Mouse (Mus musculus) cerebellum, adult 9-11 months (tissue): ENCODE measurements around the gene Mpv17l2.

Source experiments
- DNase-seq: peaks from one replicate; pipeline ENCODE4 v3.0.0; 2022

Gene Mpv17l2

GRCm38 (mm10) chr8:70748246-70749096 lies 12.3 kb downstream of the Mpv17l2 start:
- DNase-seq = no peak

- DNase-seq = no peak
These were observed 13.4 kb downstream of the Mpv17l2 start for GRCm38 (mm10) chr8:70747211-70747890.

DNA sequence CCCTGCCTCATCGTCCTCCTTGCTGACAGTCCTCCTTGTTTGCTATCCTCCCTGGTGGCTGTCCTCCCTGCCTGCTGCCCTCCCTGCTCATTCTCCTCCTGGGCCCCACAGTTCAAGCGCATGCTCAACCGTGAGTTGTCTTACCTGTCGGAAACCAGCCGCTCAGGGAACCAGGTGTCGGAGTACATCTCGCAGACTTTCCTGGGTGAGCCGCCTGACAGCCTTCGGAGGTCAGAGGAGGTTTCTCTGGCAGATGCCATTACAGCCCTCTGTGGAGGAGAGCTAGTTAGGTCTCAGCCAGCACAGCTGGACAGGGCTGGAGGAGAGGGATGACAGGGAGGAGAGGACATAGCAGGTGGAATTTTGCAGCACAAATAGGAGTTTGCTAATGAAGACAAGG lies 14.1 kb downstream of the Mpv17l2 start:
- DNase-seq = no peak

- DNase-seq = no peak
These were observed 15.0 kb downstream of the Mpv17l2 start for GRCm38 (mm10) chr8:70745691-70746220.

DNA sequence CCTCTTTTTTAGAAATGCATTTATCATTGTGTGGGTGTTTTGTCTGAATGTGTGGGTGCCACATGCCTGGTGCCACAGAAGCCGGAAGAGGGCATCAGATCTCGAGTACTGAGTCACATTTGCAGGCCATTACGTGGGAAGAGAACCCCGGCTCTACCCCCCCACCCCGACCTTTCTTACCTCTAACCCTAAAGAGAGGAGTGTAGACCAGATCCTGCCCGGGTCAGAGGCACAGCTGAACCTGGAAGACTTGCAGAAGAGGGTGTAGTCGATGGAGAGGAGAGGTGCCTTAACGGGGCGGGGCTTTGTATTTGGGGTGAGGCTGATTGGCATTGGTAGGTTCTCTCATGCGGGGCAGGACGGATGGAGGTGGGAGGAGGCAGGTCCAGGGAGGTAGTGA lies 15.9 kb downstream of the Mpv17l2 start:
- DNase-seq = no peak

- DNase-seq = peak; percentile 44
These were observed 16.8 kb downstream of the Mpv17l2 start for GRCm38 (mm10) chr8:70743656-70744590.

- no peak for DNase-seq
These were observed 17.6 kb downstream of the Mpv17l2 start for GRCm38 (mm10) chr8:70742981-70743655.

DNA sequence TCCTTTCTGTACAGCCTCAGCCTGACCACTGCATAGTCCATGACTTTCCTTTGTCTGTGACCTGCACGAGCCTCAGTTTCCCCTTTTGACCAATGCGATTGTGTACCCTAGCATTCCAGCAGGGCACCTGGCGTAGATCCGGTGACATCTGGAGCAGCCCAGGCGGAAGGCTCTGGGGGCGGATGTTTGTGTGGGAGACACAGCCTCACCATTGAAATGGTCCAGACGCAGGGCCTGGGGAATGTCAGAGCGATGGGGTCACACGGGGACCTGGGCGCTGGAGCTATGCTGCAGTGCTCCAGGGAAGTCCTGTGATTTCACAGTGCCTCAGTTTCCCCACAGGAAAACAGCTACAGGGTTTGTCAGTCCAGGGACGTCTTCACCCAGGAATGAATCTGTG lies 18.6 kb downstream of the Mpv17l2 start:
- no peak for DNase-seq

GRCm38 (mm10) chr8:70741661-70742060 lies 19.1 kb downstream of the Mpv17l2 start:
- no peak for DNase-seq

DNA sequence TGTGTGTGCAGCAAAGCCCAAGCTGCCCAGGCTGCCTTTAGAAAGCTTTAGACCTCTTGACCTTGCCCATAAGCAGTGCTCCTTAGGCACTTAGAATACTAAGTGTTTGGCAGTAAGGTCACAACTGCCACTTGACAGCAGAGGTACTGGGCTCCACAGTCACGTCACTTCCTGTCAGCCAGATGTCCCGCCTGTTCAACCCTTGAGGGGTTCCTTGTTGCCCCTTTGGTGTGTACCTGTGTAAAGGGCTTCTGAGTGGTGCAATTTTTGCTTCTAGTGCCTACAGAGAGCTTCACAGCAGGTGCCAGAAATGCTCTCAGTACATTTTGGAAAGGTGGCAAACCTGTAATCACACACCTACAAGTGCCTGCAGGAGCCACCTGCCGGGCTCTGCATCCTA lies 22.5 kb downstream of the Mpv17l2 start:
- DNase-seq = no peak

- DNase-seq = no peak
These were observed 23.0 kb downstream of the Mpv17l2 start for GRCm38 (mm10) chr8:70737705-70738104.

GRCm38 (mm10) chr8:70730956-70731355 lies 29.8 kb downstream of the Mpv17l2 start:
- DNase-seq = no peak

DNA sequence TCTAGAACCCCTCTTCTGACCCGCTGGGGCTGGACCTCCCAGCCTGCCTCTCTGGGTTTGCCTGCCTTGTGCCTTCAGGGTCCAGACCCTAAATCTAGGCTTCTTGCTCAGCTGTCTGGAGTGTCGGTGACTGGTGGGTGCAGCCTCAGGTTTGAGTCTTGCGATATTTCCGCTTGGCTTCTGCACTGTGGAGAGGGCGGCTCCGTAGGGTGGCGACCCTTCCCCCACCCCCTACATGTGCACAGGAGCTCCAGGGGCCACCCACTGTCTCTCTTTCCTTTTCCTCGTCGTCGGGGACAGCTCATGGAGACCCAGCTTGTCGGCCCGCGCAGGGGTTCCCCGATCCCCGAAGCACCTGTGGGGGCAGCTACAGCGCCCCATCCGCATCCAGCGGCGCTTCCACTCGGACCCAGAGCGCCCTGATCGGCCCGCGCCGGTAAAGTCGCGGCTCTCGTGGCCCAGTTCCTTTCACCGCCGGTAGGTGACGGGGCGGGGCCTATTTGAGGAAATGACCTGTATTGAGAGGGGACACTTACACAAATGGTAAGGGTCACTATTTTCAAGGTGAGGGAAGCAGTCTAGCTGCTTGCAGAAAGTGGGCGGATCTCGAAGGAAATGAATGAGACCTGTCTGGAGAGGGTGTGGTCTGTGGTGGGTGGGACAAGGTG lies 30.8 kb downstream of the Mpv17l2 start:
- DNase-seq = no peak

DNA sequence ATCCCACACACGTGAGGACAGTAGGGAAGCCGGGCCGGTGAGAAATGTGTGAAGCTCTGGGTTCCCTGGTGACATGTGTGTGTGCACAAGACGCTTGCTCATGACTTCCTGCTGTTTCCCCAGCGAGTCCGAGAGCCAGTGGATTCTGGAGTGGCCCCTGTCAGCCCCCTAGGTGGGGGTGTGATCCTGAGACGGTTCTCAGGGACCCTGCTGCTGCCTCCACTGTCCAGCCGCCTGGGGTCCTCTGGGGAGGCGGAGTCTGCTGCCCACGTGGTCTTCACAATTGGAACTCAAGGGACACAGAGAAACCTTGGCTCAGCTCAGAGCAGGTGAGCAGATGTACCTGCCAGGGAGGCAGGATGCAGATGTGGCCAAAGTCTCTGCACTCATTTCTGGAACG lies 34.0 kb downstream of the Mpv17l2 start:
- no peak for DNase-seq

- DNase-seq = no peak
These were observed 34.8 kb downstream of the Mpv17l2 start for GRCm38 (mm10) chr8:70725792-70726447.

DNA sequence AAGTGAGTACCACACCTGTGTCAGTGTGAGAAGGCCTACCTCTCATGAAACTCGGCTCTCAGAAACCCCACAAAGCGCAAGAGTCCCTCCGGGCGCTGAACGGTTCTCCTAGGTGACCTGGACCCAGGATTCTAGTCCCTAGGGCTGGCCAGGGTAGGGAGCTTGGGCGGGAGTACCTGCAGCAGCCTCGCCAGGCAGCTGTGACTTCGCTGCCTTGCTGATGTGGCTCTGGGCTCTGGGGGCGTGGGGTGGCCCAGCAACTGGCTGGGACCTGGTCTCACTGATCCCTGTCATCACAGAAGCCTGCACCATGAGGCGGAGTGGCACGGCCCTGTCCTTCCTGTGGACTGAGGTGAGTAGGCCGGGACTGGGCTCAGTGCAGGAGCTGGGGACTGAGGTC lies 36.5 kb downstream of the Mpv17l2 start:
- DNase-seq = no peak

GRCm38 (mm10) chr8:70723486-70724210 lies 37.1 kb downstream of the Mpv17l2 start, which contains the start of gene Pde4c:
Gene Pde4c (plus strand): TSS chr8:70723720.
- no peak for DNase-seq

DNA sequence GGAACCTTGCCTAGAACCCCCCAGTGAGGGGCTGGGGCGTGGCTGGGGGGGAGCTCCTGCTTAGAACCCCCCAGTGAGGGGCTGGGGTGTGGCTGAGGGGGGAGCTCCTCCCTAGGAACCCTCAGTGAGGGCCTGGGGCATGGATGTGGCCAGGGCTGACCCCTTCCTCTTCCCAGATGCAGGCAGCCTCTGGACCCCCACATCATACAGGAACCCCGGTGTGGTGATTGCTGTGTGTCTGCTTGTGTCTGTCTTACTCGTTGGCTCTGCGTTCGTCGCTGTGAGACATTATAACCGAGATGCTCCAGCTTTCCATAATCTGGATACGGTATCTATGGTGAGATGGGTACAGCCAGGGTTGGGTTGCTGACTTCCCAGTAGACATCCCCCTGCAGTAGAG lies 39.1 kb downstream of the Mpv17l2 start:
- peak; percentile 25 for DNase-seq

DNA sequence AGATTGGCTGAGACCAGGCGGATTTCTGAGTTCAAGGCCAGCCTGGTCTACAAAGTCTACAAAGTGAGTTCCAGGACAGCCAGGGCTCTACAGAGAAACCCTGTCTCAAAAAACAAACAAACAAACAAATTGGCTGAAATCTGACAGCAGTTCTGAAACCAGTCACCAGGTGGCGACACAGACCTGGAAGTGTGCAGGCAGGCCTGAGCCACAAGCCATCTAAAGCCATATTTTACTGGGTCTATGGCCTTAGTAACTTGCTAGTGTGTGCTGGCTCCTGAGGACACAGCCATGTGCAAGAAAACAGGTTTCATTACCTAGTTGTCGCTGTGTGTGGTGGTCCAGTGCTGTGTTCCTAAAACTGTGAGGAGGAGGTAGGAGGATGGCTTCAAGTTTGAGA lies 40.0 kb downstream of the Mpv17l2 start:
- peak; percentile 70 for DNase-seq

DNA sequence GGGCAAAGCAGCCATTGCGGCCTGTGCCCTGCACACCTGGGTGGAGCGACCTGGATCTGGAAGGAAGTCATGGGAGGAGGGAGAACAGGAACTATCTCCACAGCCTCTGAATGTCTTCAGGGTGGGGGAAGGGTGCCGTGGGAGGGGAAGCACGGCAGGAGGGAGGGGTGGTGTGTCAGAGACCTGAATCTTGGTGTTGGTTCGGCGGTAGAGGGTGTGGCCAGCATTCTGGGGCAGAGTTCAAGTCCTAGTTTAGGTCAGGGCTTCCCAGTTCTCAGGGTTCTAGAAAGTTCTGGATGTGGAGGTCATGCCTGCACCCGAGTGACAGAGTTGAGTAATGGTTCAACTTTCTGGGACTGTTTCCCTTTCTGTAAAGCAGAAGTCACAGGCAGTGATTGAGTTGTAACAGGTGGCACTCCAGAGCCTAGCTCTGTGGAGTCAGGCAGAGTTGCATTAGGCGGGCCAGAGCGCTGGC lies 40.9 kb downstream of the Mpv17l2 start:
- peak; percentile 37 for DNase-seq
